Mouse (Mus musculus) MEL (cell line): Measurements from ENCODE around the gene Tcl1b1. TPM values are rescaled to one million over a fixed set of nuclear protein-coding genes. Genes with fewer than 3 reads are reported as not detected.
"Not testable (repeated sequence)": the region's sequence is repeated elsewhere in the genome, so short reads cannot be mapped to it uniquely, and the experiment has no call there.

Experiments
- DNase-seq: peaks from one replicate; pipeline ENCODE4 v3.0.0; 2011; ENCODE audit warnings: low read depth, low spot score
- H3K27ac ChIP-seq: 2 replicates; pipeline ENCODE4 v1.5.1; 2012; ENCODE audit warnings: low read depth, mild to moderate bottlenecking, control low read depth, low read length, moderate library complexity; ENCODE audit not compliant: control insufficient read depth
- H3K27me3 ChIP-seq, 2 experiments: fragments of 150-350 bp in 1 of 2; sonication (generic) in 1 of 2; 2 replicates each; pipeline ENCODE4 v1.6.1; 2012; ENCODE audit warnings: low read length in 2 of 2, mild to moderate bottlenecking in 2 of 2, improper control_type of control experiment in 1 of 2, moderate library complexity in 1 of 2; ENCODE audit not compliant: insufficient read depth in 2 of 2, control insufficient read depth in 1 of 2
- H3K36me3 ChIP-seq, 2 experiments: 2 replicates each; pipeline ENCODE4 v1.6.1; 2012 to 2014; ENCODE audit warnings: low read length in 2 of 2, improper control_type of control experiment in 1 of 2, inconsistent platforms in 1 of 2, mild to moderate bottlenecking in 1 of 2; ENCODE audit not compliant: insufficient read depth in 2 of 2, control insufficient read depth in 1 of 2
- H3K4me1 ChIP-seq, 2 experiments: fragments of 150-350 bp in 1 of 2; sonication (generic) in 1 of 2; 2 replicates each; pipeline ENCODE4 v1.6.1; 2012; ENCODE audit warnings: low read length in 2 of 2, improper control_type of control experiment in 1 of 2, mild to moderate bottlenecking in 1 of 2; ENCODE audit not compliant: insufficient read depth in 2 of 2, control insufficient read depth in 1 of 2
- H3K4me3 ChIP-seq, 2 experiments: fragments of 150-350 bp in 1 of 2; sonication (generic) in 1 of 2; 2 replicates each; pipeline ENCODE4 v1.5.1; 2012; ENCODE audit warnings: low read depth in 2 of 2, low read length in 2 of 2, mild to moderate bottlenecking in 2 of 2, moderate library complexity in 2 of 2, control low read depth in 1 of 2, improper control_type of control experiment in 1 of 2; ENCODE audit not compliant: control insufficient read depth in 1 of 2, insufficient read depth in 1 of 2
- H3K79me2 ChIP-seq: 2 replicates; pipeline ENCODE4 v1.6.1; 2012; ENCODE audit warnings: mild to moderate bottlenecking, low read length, moderate library complexity; ENCODE audit not compliant: control insufficient read depth, poor library complexity, insufficient read depth
- H3K9ac ChIP-seq: 2 replicates; pipeline ENCODE4 v1.6.1; 2012; ENCODE audit warnings: low read depth, mild to moderate bottlenecking, control low read depth, low read length, moderate library complexity; ENCODE audit not compliant: control insufficient read depth, poor library complexity, severe bottlenecking
- H3K9me3 ChIP-seq: fragments of 150-350 bp; sonication (generic); replicated peaks from 2 replicates; pipeline ENCODE4 v1.6.1; 2012; ENCODE audit warnings: mild to moderate bottlenecking, low read length, improper control_type of control experiment, moderate library complexity; ENCODE audit not compliant: insufficient read depth
- CHD2 ChIP-seq: IDR thresholded peaks from 2 replicates; pipeline ENCODE4 v1.6.1; 2011; ENCODE audit warnings: low read length, improper control_type of control experiment
- EP300 ChIP-seq, 2 experiments: IDR thresholded peaks; 2 replicates each; pipeline ENCODE4 v1.6.1; 2011; ENCODE audit warnings: improper control_type of control experiment in 2 of 2, low read length in 2 of 2, low read depth in 1 of 2, mild to moderate bottlenecking in 1 of 2
- JUND ChIP-seq: IDR thresholded peaks from 2 replicates; pipeline ENCODE4 v1.6.1; 2011; ENCODE audit warnings: low read depth, mild to moderate bottlenecking, improper control_type of control experiment, low read length
- KAT2A ChIP-seq: conservative IDR thresholded peaks from 2 replicates; pipeline ENCODE4 v1.6.1; 2012; ENCODE audit warnings: low read depth, low read length, improper control_type of control experiment, inconsistent platforms
- POLR2A ChIP-seq, 2 experiments: IDR thresholded peaks; 2 replicates each; pipeline ENCODE4 v1.6.1; 2011 to 2012; ENCODE audit warnings: low read length in 2 of 2, mild to moderate bottlenecking in 2 of 2, control low read depth in 1 of 2, improper control_type of control experiment in 1 of 2, low read depth in 1 of 2, moderate library complexity in 1 of 2; ENCODE audit not compliant: control insufficient read depth in 1 of 2, insufficient read depth in 1 of 2, poor library complexity in 1 of 2
- POLR2AphosphoS2 ChIP-seq: IDR thresholded peaks from 2 replicates; pipeline ENCODE4 v1.6.1; 2011; ENCODE audit warnings: low read length, improper control_type of control experiment
- RCOR1 ChIP-seq: IDR thresholded peaks from 2 replicates; pipeline ENCODE4 v1.6.1; 2012; ENCODE audit warnings: low read depth, mild to moderate bottlenecking, inconsistent platforms, low read length, improper control_type of control experiment
- SMC3 ChIP-seq: IDR thresholded peaks from 2 replicates; pipeline ENCODE4 v1.6.1; 2011; ENCODE audit warnings: low read depth, low read length, improper control_type of control experiment
- TCF12 ChIP-seq: IDR thresholded peaks from 2 replicates; pipeline ENCODE4 v1.6.1; 2014; ENCODE audit warnings: low read depth, mild to moderate bottlenecking, inconsistent platforms, low read length, improper control_type of control experiment, moderate library complexity
- USF1 ChIP-seq: IDR thresholded peaks from 2 replicates; pipeline ENCODE4 v1.6.1; 2014; ENCODE audit warnings: low read depth, mild to moderate bottlenecking, inconsistent platforms, low read length, improper control_type of control experiment, moderate library complexity
- ZC3H11A ChIP-seq: IDR thresholded peaks from 2 replicates; pipeline ENCODE4 v1.6.1; 2012; ENCODE audit warnings: low read depth, mild to moderate bottlenecking, inconsistent platforms, low read length, improper control_type of control experiment
- ZKSCAN1 ChIP-seq: IDR thresholded peaks from 2 replicates; pipeline ENCODE4 v1.6.1; 2012; ENCODE audit warnings: low read depth, mild to moderate bottlenecking, inconsistent platforms, low read length, improper control_type of control experiment, moderate library complexity
- ZMIZ1 ChIP-seq: IDR thresholded peaks from 2 replicates; pipeline ENCODE4 v1.6.1; 2012; ENCODE audit warnings: low read depth, mild to moderate bottlenecking, inconsistent platforms, low read length, improper control_type of control experiment, moderate library complexity
- polyA plus RNA-seq, 2 experiments: library from polyadenylated mRNA; stranded (reverse) in 1 of 2; unstranded in 1 of 2; fragments of >175 nt in 1 of 2; fragments of >200 nt in 1 of 2; gene quantifications; 2 replicates each; pipeline versions ENCODE4 v1.2.1 to v1.2.4; 2012; ENCODE audit warnings: low replicate concordance in 2 of 2, low read depth in 1 of 2; ENCODE audit not compliant: insufficient read length in 2 of 2, insufficient read depth in 1 of 2, missing spikeins in 1 of 2
- total RNA-seq: library from RNA; depleted of rRNA; stranded (reverse); fragments of 300-350 nt; gene quantifications from 2 replicates; pipeline ENCODE4 v1.2.3, GENCODE M21; 2012

Gene Tcl1b1
- total and polyA plus RNA-seq, 3 experiments = not detected

DNA sequence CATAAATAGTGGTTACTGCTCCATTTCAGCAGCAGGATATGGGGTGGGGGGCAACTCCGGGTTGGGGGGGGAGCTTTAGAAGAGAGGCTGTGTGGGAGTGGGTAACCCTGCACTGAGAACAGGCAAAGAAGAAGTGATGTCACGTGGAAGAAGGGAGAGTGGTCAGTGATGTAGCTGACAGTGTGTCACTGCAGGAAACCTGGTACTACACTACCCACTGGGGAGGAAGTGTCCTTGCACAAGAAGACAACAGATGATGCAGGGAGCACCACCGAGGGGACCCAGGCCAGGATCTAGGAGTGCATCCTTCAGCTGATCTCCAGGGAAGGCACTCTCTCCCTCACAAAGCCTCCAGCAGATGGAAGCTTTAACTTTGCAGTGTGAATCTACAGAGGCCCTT, 7.2 kb downstream of the Tcl1b1 start:
- H3K9ac ChIP-seq = no peak overlapping the region
- H3K4me3 ChIP-seq = no peak overlapping the region
- no peaks in the 10 kb centered on the region for H3K27me3 ChIP-seq
- no peaks in the 10 kb centered on the region for H3K79me2 ChIP-seq
- no peaks in the 10 kb centered on the region for H3K4me1 ChIP-seq
- H3K27ac ChIP-seq = no peak overlapping the region
- no peaks in the 10 kb centered on the region for H3K36me3 ChIP-seq
- no peaks in the 10 kb centered on the region for H3K9me3 ChIP-seq
- TF ChIP-seq RCOR1 (no peak), ZMIZ1 (no peak), EP300 (IDR thresholded peaks at IDR 0.05; ENCODE audit: low read depth in 1 of 2, low read length in 2 of 2) (no peak), POLR2AphosphoS2 (no peak), CHD2 (no peak), ZC3H11A (no peak), JUND (no peak)
- DNase-seq = no peak

DNA sequence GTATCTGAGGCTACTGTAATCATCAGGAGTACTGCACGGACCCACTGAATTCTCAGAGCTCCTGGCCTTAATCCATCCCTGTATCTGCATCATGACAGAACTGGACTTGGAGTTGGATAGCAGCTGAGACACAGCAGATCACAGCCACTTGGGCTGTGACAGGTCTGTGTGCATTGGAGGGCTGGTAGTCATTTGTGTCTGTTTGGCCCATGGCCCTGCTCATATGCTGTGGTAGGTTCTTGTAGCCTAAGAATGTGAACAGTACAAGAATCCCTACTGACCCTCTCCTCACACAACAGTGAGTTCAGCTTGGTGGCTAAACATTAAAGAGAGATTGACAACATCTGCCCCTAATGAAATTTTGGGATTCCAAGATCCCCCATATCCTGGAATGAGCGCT, 13.9 kb downstream of the Tcl1b1 start:
- H3K9ac ChIP-seq = no peak overlapping the region
- H3K27me3 ChIP-seq = no peaks in the 10 kb centered on the region
- no peak for DNase-seq
- no peaks in the 10 kb centered on the region for H3K36me3 ChIP-seq
- no peak overlapping the region for H3K4me3 ChIP-seq
- H3K9me3 ChIP-seq = no peaks in the 10 kb centered on the region
- TF ChIP-seq KAT2A = no peak
- TF ChIP-seq ZKSCAN1 = no peak
- no peak for TF ChIP-seq SMC3
- TF ChIP-seq USF1 = no peak
- TF ChIP-seq POLR2A (IDR thresholded peaks at IDR 0.05; ENCODE audit: control insufficient read depth in 1 of 2, insufficient read depth in 1 of 2, low read depth in 1 of 2, low read length in 2 of 2, poor library complexity in 1 of 2) = no peak
- no peak for TF ChIP-seq TCF12
- TF ChIP-seq RCOR1 = no peak
- TF ChIP-seq CHD2 = no peak
- H3K79me2 ChIP-seq = no peaks in the 10 kb centered on the region
- H3K4me1 ChIP-seq = no peaks in the 10 kb centered on the region
- no peak overlapping the region for H3K27ac ChIP-seq

DNA sequence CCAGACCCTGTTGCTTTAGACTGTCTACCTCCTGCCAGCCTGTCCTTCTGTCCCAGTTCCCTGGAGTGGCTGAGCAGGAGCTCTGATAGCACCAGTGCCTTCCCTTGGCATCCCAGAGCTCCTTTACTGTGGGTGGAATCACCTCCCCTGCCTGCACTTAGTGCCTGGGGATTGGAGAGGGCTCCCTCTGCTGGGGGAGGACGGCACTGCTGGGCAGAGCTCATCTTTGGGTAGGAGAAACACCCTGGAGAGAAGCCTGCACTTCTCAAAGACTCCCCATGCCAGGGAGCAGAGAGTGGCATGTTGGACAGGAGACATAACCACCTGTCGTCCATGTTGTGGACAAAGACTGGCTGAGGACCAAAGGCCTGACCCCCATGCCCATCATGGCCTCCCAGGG, 14.8 kb downstream of the Tcl1b1 start:
- not testable (repeated sequence) for H3K9ac ChIP-seq, H3K79me2 ChIP-seq, H3K27ac ChIP-seq, H3K9me3 ChIP-seq, H3K4me3 ChIP-seq, H3K27me3 ChIP-seq, H3K4me1 ChIP-seq, DNase-seq, H3K36me3 ChIP-seq

DNA sequence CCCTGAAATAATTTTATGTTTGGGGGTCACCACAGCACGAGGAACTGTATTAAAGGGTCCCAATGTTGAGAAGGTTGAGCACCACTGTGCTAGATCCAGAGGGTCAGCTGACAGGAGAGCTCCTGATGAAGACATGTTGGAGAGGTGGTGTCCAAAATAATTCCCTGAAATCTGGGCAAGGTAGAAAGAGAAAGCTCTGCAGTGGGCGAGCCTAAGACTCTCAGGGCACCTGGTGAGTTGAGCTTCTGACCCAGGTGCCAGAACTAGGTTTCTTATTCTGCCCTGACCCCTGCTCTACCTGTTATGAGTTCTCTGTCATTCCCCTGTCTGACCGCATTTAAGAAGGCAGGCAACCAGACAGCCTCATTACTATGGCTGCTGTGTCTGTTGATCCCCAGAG, 16.6 kb downstream of the Tcl1b1 start, which contains the start of gene Tcl1b5:
Tcl1b5 (plus strand) TSS at position 301 of the 400 bp plus-strand sequence.
- not testable (repeated sequence) for H3K79me2 ChIP-seq, H3K27ac ChIP-seq, H3K9me3 ChIP-seq, H3K27me3 ChIP-seq, H3K9ac ChIP-seq, H3K36me3 ChIP-seq, H3K4me3 ChIP-seq, DNase-seq, H3K4me1 ChIP-seq

DNA sequence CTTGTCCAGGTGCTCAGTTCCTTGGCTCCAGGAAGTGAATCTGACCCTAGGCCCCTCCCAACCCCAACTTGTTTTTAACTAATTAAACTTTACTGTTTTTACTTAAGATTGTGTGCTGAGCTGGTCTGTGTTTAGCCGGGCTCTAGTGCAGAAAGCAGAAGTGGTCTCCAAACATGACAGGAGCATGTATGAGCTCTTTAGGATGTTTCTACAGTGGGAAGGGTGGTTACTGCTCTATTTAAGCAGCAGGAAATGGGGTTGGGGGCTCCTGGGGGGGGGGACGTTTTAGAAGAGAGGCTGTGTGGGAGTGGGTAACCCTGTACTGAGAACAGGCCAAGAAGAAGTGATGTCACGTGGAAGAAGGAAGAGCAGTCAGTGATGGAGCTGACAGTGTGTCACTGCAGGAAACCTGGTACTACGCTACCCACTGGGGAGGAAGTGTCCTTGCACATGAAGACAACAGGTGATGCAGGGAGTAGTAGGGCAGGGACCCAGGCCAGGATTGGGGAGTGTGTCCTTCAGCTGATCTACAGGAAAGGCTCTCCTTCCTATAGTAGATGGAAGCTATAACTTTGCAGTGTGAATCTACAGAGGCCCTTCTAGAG, 21.7 kb downstream of the Tcl1b1 start:
- H3K4me1 ChIP-seq, H3K4me3 ChIP-seq, H3K79me2 ChIP-seq, H3K27ac ChIP-seq, H3K27me3 ChIP-seq, DNase-seq, H3K9me3 ChIP-seq, H3K9ac ChIP-seq, H3K36me3 ChIP-seq: not testable (repeated sequence)
